ENCODE assay signal across 17 mouse cellular contexts in the genomic region with DNA sequence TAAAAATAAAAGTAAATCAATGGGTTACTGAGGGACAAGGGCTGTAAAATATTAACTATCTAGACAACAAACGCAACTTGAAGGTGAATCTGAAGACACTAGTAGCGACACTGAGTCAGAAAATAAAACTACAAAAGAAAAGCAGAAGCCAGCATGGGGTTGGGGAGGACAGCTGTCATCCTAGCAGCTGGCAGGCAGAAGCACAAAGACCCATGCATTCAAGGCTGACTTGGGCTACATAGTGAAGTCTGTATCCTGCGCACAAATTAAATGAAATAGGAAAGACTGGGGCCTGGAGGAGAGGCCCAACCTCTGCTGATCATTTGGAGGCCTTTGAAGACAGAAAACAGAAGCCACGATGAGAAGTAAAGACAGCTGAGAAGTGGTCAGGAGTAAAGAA.
DNase-seq lines count a peak whose midpoint lies in the region; ATAC-seq and TF ChIP-seq lines count a peak whose summit lies in the region.
"Had no signal": no experiment of that assay in that cellular context is flagged by ENCODE, and none has a peak within 500 bp of the region (broad histone marks: within the 10 kb centered on the region; RNA-seq: fewer than 3 reads in every experiment).

No protein-coding gene starts in this region.

- peaks cover 3% of the 10 kb centered on the region; the same call in 1 of the 2 replicates for H3K79me2 ChIP-seq in liver, adult 2 months (ENCODE audit: control insufficient read depth, insufficient read depth, low read length)

- no peak for DNase-seq in liver, adult 2 months (ENCODE audit: extremely low read depth, low read depth, low spot score)
- DNase-seq in hindbrain, embryonic 11.5 days (ENCODE audit: low spot score), result peak; percentile 50
- DNase-seq in midbrain, embryonic 11.5 days (ENCODE audit: low spot score, missing footprints), result peak; percentile 85
- peak; percentile 43 for DNase-seq in retina, embryonic 14.5 days (ENCODE audit: low spot score)
- no peak for DNase-seq in adrenal gland, adult 8-10 months
- no peak for DNase-seq in urinary bladder, postnatal 25 days (ENCODE audit: low spot score)
- no peak for DNase-seq in cerebellum, adult 11-12 months
- DNase-seq: adrenal gland, postnatal 10 days; heart, adult 11 months; heart, postnatal 10 days; right cerebral cortex, postnatal 25 days had no signal

- no peak overlapping the region for H3K4me3 ChIP-seq in liver, adult 2 months (ENCODE audit: insufficient read depth, low read depth, low read length)
- no peak overlapping the region for H3K4me3 ChIP-seq in liver, embryonic 12.5 days
- H3K4me3 ChIP-seq in hindbrain, embryonic 11.5 days (ENCODE audit: low read depth, low read length), result no peak overlapping the region
- no peak overlapping the region for H3K4me3 ChIP-seq in midbrain, embryonic 11.5 days (ENCODE audit: low read depth, low read length)
- H3K4me3 ChIP-seq: left cerebral cortex, adult 2 months; stomach, embryonic 15.5 days had no signal

- TF ChIP-seq CTCF in liver, adult 2 months (IDR thresholded peaks at IDR 0.05; ENCODE audit: low read depth, low read length), result no peak

- peak overlapping the region; percentile 63 for H3K27ac ChIP-seq in liver, adult 2 months (replicated peaks; ENCODE audit: insufficient read depth, low read depth, low read length)
- no peak overlapping the region for H3K27ac ChIP-seq in liver, embryonic 12.5 days
- peak overlapping the region; percentile 53 for H3K27ac ChIP-seq in hindbrain, embryonic 11.5 days (ENCODE audit: low read depth, low read length)
- H3K27ac ChIP-seq in midbrain, embryonic 11.5 days (ENCODE audit: low read depth, low read length), result peak overlapping the region; percentile 57; the same call in 1 of the 2 replicates
- H3K27ac ChIP-seq: kidney, postnatal 0 days; stomach, embryonic 15.5 days had no signal

- no peaks in the 10 kb centered on the region for H3K27me3 ChIP-seq in liver, adult 2 months (ENCODE audit: control insufficient read depth, insufficient read depth, low read length)
- no peaks in the 10 kb centered on the region for H3K27me3 ChIP-seq in liver, embryonic 12.5 days (replicated peaks)
- H3K27me3 ChIP-seq in hindbrain, embryonic 11.5 days (ENCODE audit: control insufficient read depth, insufficient read depth, low read length), result no peaks in the 10 kb centered on the region
- no peaks in the 10 kb centered on the region for H3K27me3 ChIP-seq in midbrain, embryonic 11.5 days (ENCODE audit: control insufficient read depth, insufficient read depth, low read length)
- H3K27me3 ChIP-seq: CH12.LX; stomach, embryonic 15.5 days had no signal

- no peak overlapping the region for H3K4me2 ChIP-seq in liver, embryonic 12.5 days
- H3K4me2 ChIP-seq in hindbrain, embryonic 11.5 days (replicated peaks; ENCODE audit: low read depth, low read length), result no peak overlapping the region
- no peak overlapping the region for H3K4me2 ChIP-seq in midbrain, embryonic 11.5 days
- H3K4me2 ChIP-seq: liver, embryonic 11.5 days; stomach, embryonic 15.5 days had no signal

- H3K4me1 ChIP-seq in liver, adult 2 months (ENCODE audit: control insufficient read depth, insufficient read depth, low read length), result peaks cover 19% of the 10 kb centered on the region
- H3K4me1 ChIP-seq in liver, embryonic 12.5 days, result peaks cover 12% of the 10 kb centered on the region
- 0 out of 2 replicates have a peak, but pooled peaks cover 3% of the 10 kb centered on the region for H3K4me1 ChIP-seq in hindbrain, embryonic 11.5 days (replicated peaks; ENCODE audit: control insufficient read depth, insufficient read depth, low read length)
- peaks cover 14% of the 10 kb centered on the region; the same call in 1 of the 2 replicates for H3K4me1 ChIP-seq in midbrain, embryonic 11.5 days (ENCODE audit: control insufficient read depth, insufficient read depth, low read length)

- H3K36me3 ChIP-seq in liver, adult 2 months (ENCODE audit: control insufficient read depth, insufficient read depth, low read length), result peaks cover 6% of the 10 kb centered on the region; the same call in 1 of the 2 replicates
- H3K36me3 ChIP-seq in liver, embryonic 12.5 days, result peaks cover 4% of the 10 kb centered on the region; the same call in 1 of the 2 replicates
- H3K36me3 ChIP-seq in hindbrain, embryonic 11.5 days (ENCODE audit: control insufficient read depth, insufficient read depth, low read length), result no peaks in the 10 kb centered on the region
- no peaks in the 10 kb centered on the region for H3K36me3 ChIP-seq in midbrain, embryonic 11.5 days (ENCODE audit: control insufficient read depth, insufficient read depth, low read length)
- H3K36me3 ChIP-seq: stomach, embryonic 15.5 days had no signal

- no peak overlapping the region for H3K9ac ChIP-seq in liver, adult 2 months (ENCODE audit: low read depth, low read length)
- H3K9ac ChIP-seq in liver, embryonic 12.5 days, result no peak overlapping the region
- H3K9ac ChIP-seq in hindbrain, embryonic 11.5 days (ENCODE audit: low read depth, low read length), result no peak overlapping the region
- H3K9ac ChIP-seq in midbrain, embryonic 11.5 days (ENCODE audit: low read length), result no peak overlapping the region; the same call in 1 of the 2 replicates
- H3K9ac ChIP-seq: stomach, embryonic 15.5 days had no signal

- no peaks in the 10 kb centered on the region for H3K9me3 ChIP-seq in liver, embryonic 12.5 days (replicated peaks)
- no peaks in the 10 kb centered on the region; the same call in 1 of the 2 replicates for H3K9me3 ChIP-seq in hindbrain, embryonic 11.5 days (ENCODE audit: control insufficient read depth, low read length)
- peaks cover 4% of the 10 kb centered on the region; the same call in 1 of the 2 replicates for H3K9me3 ChIP-seq in midbrain, embryonic 11.5 days (ENCODE audit: control insufficient read depth, low read length)
- H3K9me3 ChIP-seq: stomach, embryonic 15.5 days had no signal

- TF ChIP-seq POLR2A in liver, adult 2 months (IDR thresholded peaks at IDR 0.05; ENCODE audit: extremely low read depth, insufficient read depth, low read length), result no peak

- 49% methylated on average over 4 of the region's 4 CpGs for WGBS in liver, adult 2 months
- WGBS in liver, embryonic 12.5 days (ENCODE audit: insufficient replicate concordance), result 69% methylated on average over 4 of the region's 4 CpGs
- WGBS in hindbrain, embryonic 11.5 days, result 39% methylated on average over 4 of the region's 4 CpGs
- WGBS in midbrain, embryonic 11.5 days, result 45% methylated on average over 4 of the region's 4 CpGs

- no peak for ATAC-seq in liver, embryonic 12.5 days
- ATAC-seq in hindbrain, embryonic 11.5 days (ENCODE audit: low FRiP score), result peak; percentile 66
- peak; percentile 77 for ATAC-seq in midbrain, embryonic 11.5 days (ENCODE audit: low FRiP score)

Comparison
In these comparisons a context has a peak if more than half of its experiments do, and no peak if none do; other contexts are left out.
1. DNase-seq: peak in hindbrain, embryonic 11.5 days (single experiment), midbrain, embryonic 11.5 days (single experiment) and retina, embryonic 14.5 days (single experiment); none in liver, adult 2 months (single experiment), adrenal gland, adult 8-10 months (single experiment), urinary bladder, postnatal 25 days (single experiment) and cerebellum, adult 11-12 months (single experiment).